Mouse (Mus musculus): ENCODE measurements at regions not wholly inside any gene's neighbourhood (a gene's known extent, or its start where the extent isn't known, plus 50 kb on each side); places are given as distances from the start of the nearest gene placed in this dataset.

DNA sequence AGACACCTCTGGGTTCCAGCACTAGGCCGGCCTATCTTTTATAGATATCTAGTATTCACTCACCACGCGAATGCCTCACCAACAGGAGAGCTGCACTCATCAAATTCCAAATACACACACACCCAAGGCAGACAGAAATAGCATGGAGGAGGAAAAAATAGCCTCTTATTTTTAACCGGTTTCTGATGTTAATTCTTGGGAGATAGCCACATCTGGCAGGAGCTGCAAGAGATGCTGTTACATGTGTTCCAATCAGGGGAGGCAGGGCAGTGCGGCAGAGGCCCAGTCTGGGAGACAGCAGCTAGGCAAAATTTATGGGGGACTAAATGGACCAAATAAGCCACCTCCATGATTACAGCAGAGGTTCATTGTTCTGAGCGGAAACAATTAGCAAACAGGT is 419.0 kb upstream of the Kazn start:
- TF ChIP-seq POLR2A (IDR thresholded peaks at IDR 0.05; ENCODE audit: low read depth, low read length): no peak
- TF ChIP-seq CTCF (IDR thresholded peaks at IDR 0.05; ENCODE audit: extremely low read depth, insufficient read depth, insufficient read length, insufficient replicate concordance): no peak
